Mouse (Mus musculus): Measurements from ENCODE around the gene Gm11549. TPM values are rescaled to one million over a fixed set of nuclear protein-coding genes. Genes with fewer than 3 reads are reported as not detected.

The Gm11549 gene
- total and polyA plus RNA-seq, 2 experiments from 2014 or later: 0.68 to 1.3 TPM

- WGBS: 8% methylated on average over 12 of the region's 12 CpGs
- ATAC-seq: peak; percentile 56
- DNase-seq: no peak
Measured at GRCm38 (mm10) chr3:36551851-36552384, 30.3 kb upstream of the Gm11549 start.

GRCm38 (mm10) chr3:36551343-36551742 lies 29.7 kb upstream of the Gm11549 start:
- H3K27ac ChIP-seq (ENCODE audit: low read depth, low read length): peak overlapping the region; percentile 78; the same call in 1 of the 2 replicates
- H3K4me3 ChIP-seq (ENCODE audit: low read depth, low read length): peak overlapping the region; percentile 78
- peaks cover 14% of the 10 kb centered on the region for H3K4me1 ChIP-seq (ENCODE audit: insufficient read depth)
- peak overlapping the region; percentile 71 for H3K9ac ChIP-seq
- 3% methylated on average over 9 of the region's 9 CpGs for WGBS
- ATAC-seq: peak; percentile 40
- H3K4me2 ChIP-seq (ENCODE audit: low read depth): peak overlapping the region; percentile 75
- TF ChIP-seq CTCF (IDR thresholded peaks at IDR 0.05; ENCODE audit: low read depth): no peak
- peak; percentile 32 for DNase-seq
- no peaks in the 10 kb centered on the region for H3K9me3 ChIP-seq (ENCODE audit: low read length)
- peaks cover 19% of the 10 kb centered on the region for H3K36me3 ChIP-seq (ENCODE audit: insufficient read depth)
- H3K27me3 ChIP-seq (ENCODE audit: insufficient read depth, low read length): no peaks in the 10 kb centered on the region

More at GRCm38 (mm10) chr3:36551851-36552384, 30.3 kb upstream of the Gm11549 start:
- Histone ChIP-seq H3K27ac (ENCODE audit: low read depth, low read length) (peak overlapping the region; percentile 78), H3K27me3 (ENCODE audit: insufficient read depth, low read length) (no peaks in the 10 kb centered on the region), H3K4me3 (ENCODE audit: low read depth, low read length) (peak overlapping the region; percentile 78), H3K9me3 (ENCODE audit: low read length) (no peaks in the 10 kb centered on the region), H3K4me1 (ENCODE audit: insufficient read depth) (peaks cover 14% of the 10 kb centered on the region), H3K9ac (peak overlapping the region; percentile 71), H3K36me3 (ENCODE audit: insufficient read depth) (peaks cover 21% of the 10 kb centered on the region), H3K4me2 (ENCODE audit: low read depth) (peak overlapping the region; percentile 75)
- TF ChIP-seq CTCF (IDR thresholded peaks at IDR 0.05; ENCODE audit: low read depth): no peak

- Histone ChIP-seq H3K4me3 (ENCODE audit: low read depth, low read length) (no peak overlapping the region), H3K4me2 (ENCODE audit: low read depth) (no peak overlapping the region), H3K36me3 (ENCODE audit: insufficient read depth) (no peaks in the 10 kb centered on the region), H3K9me3 (ENCODE audit: low read length) (no peaks in the 10 kb centered on the region), H3K27ac (ENCODE audit: low read depth, low read length) (no peak overlapping the region), H3K9ac (no peak overlapping the region), H3K27me3 (ENCODE audit: insufficient read depth, low read length) (no peaks in the 10 kb centered on the region; the same call in 1 of the 2 replicates), H3K4me1 (ENCODE audit: insufficient read depth) (no peaks in the 10 kb centered on the region)
- no peak for TF ChIP-seq CTCF (IDR thresholded peaks at IDR 0.05; ENCODE audit: low read depth)
- ATAC-seq (no peak), DNase-seq (no peak)
- WGBS: 79% methylated on average over 3 of the region's 3 CpGs
Measured at GRCm38 (mm10) chr3:36544961-36545360, 23.3 kb upstream of the Gm11549 start.

GRCm38 (mm10) chr3:36541399-36541798 lies 19.8 kb upstream of the Gm11549 start:
- no peak overlapping the region for H3K4me3 ChIP-seq (ENCODE audit: low read depth, low read length)
- H3K9ac ChIP-seq: no peak overlapping the region
- no peaks in the 10 kb centered on the region for H3K4me1 ChIP-seq (ENCODE audit: insufficient read depth)
- H3K4me2 ChIP-seq (ENCODE audit: low read depth): no peak overlapping the region
- no peaks in the 10 kb centered on the region for H3K36me3 ChIP-seq (ENCODE audit: insufficient read depth)
- WGBS: 92% methylated on average over 2 of the region's 2 CpGs
- no peaks in the 10 kb centered on the region; the same call in 1 of the 2 replicates for H3K27me3 ChIP-seq (ENCODE audit: insufficient read depth, low read length)
- no peaks in the 10 kb centered on the region for H3K9me3 ChIP-seq (ENCODE audit: low read length)
- no peak for ATAC-seq
- no peak overlapping the region for H3K27ac ChIP-seq (ENCODE audit: low read depth, low read length)
- DNase-seq: no peak
- no peak for TF ChIP-seq CTCF (IDR thresholded peaks at IDR 0.05; ENCODE audit: low read depth)

- Histone ChIP-seq H3K4me2 (ENCODE audit: low read depth) (no peak overlapping the region), H3K27ac (ENCODE audit: low read depth, low read length) (no peak overlapping the region), H3K4me3 (ENCODE audit: low read depth, low read length) (no peak overlapping the region), H3K4me1 (ENCODE audit: insufficient read depth) (no peaks in the 10 kb centered on the region), H3K36me3 (ENCODE audit: insufficient read depth) (no peaks in the 10 kb centered on the region), H3K9ac (no peak overlapping the region), H3K9me3 (ENCODE audit: low read length) (no peaks in the 10 kb centered on the region), H3K27me3 (ENCODE audit: insufficient read depth, low read length) (no peaks in the 10 kb centered on the region; the same call in 1 of the 2 replicates)
- DNase-seq (no peak), ATAC-seq (no peak)
- WGBS: 64% methylated on average over 2 of the region's 2 CpGs
- no peak for TF ChIP-seq CTCF (IDR thresholded peaks at IDR 0.05; ENCODE audit: low read depth)
Measured at GRCm38 (mm10) chr3:36540756-36541155, 19.1 kb upstream of the Gm11549 start.

- ATAC-seq (no peak), DNase-seq (no peak)
- WGBS: 88% methylated on average over 4 of the region's 4 CpGs
- H3K36me3 ChIP-seq (ENCODE audit: insufficient read depth): no peaks in the 10 kb centered on the region
- no peaks in the 10 kb centered on the region for H3K9me3 ChIP-seq (ENCODE audit: low read length)
- no peak overlapping the region for H3K27ac ChIP-seq (ENCODE audit: low read depth, low read length)
- TF ChIP-seq CTCF (IDR thresholded peaks at IDR 0.05; ENCODE audit: low read depth): no peak
- H3K27me3 ChIP-seq (ENCODE audit: insufficient read depth, low read length): no peaks in the 10 kb centered on the region; the same call in 1 of the 2 replicates
- no peak overlapping the region for H3K4me3 ChIP-seq (ENCODE audit: low read depth, low read length)
- no peak overlapping the region for H3K4me2 ChIP-seq (ENCODE audit: low read depth)
- H3K4me1 ChIP-seq (ENCODE audit: insufficient read depth): no peaks in the 10 kb centered on the region
- no peak overlapping the region for H3K9ac ChIP-seq
Measured at GRCm38 (mm10) chr3:36537701-36538470, 16.3 kb upstream of the Gm11549 start.

- Histone ChIP-seq H3K9me3 (ENCODE audit: low read length) (no peaks in the 10 kb centered on the region), H3K36me3 (ENCODE audit: insufficient read depth) (no peaks in the 10 kb centered on the region), H3K4me1 (ENCODE audit: insufficient read depth) (0 out of 2 replicates have a peak, but pooled peaks cover 4% of the 10 kb centered on the region), H3K27me3 (ENCODE audit: insufficient read depth, low read length) (no peaks in the 10 kb centered on the region; the same call in 1 of the 2 replicates), H3K27ac (ENCODE audit: low read depth, low read length) (no peak overlapping the region), H3K4me2 (ENCODE audit: low read depth) (no peak overlapping the region), H3K4me3 (ENCODE audit: low read depth, low read length) (no peak overlapping the region), H3K9ac (no peak overlapping the region)
- DNase-seq (no peak), ATAC-seq (no peak)
- TF ChIP-seq CTCF (IDR thresholded peaks at IDR 0.05; ENCODE audit: low read depth): no peak
- WGBS: 90% methylated on average over 12 of the region's 12 CpGs
Measured at GRCm38 (mm10) chr3:36536041-36536440, 14.4 kb upstream of the Gm11549 start.
